Mouse (Mus musculus) embryonic facial prominence, embryonic 11.5 days (tissue): ENCODE data around the gene Ildr1. TPM values are rescaled to one million over a fixed set of nuclear protein-coding genes. Genes with fewer than 3 reads are reported as not detected.

Experiments
- ATAC-seq: fragments of 200-750 bp; cut with Nextera tagmentation; replicated peaks from 2 replicates; pipeline ENCODE4 v1.8.0; 2017; ENCODE audit warnings: low read depth; ENCODE audit not compliant: insufficient number of reproducible peaks, low FRiP score, low TSS enrichment
- DNase-seq: peaks from one replicate; pipeline ENCODE4 v3.0.0-alpha.2; 2015; ENCODE audit warnings: low spot score
- H3K27ac ChIP-seq: fragments of 300-500 bp; sonication (generic); replicated peaks from 2 replicates; pipeline ENCODE4 v1.5.1; 2014; ENCODE audit warnings: mild to moderate bottlenecking, low read depth, low read length, control low read depth
- H3K27me3 ChIP-seq: fragments of 300-500 bp; sonication (generic); 2 replicates; pipeline ENCODE4 v1.6.1; 2014; ENCODE audit warnings: mild to moderate bottlenecking, low read length, moderate library complexity, mixed read lengths; ENCODE audit not compliant: control insufficient read depth, insufficient read depth
- H3K36me3 ChIP-seq: fragments of 300-500 bp; sonication (generic); replicated peaks from 2 replicates; pipeline ENCODE4 v1.6.1; 2014; ENCODE audit warnings: low read depth, mild to moderate bottlenecking, low read length, moderate library complexity, mixed read lengths; ENCODE audit not compliant: control insufficient read depth, insufficient read depth
- H3K4me1 ChIP-seq: fragments of 300-500 bp; sonication (generic); 2 replicates; pipeline ENCODE4 v1.6.1; 2014; ENCODE audit warnings: low read length, mixed read lengths; ENCODE audit not compliant: control insufficient read depth, insufficient read depth
- H3K4me2 ChIP-seq: fragments of 300-500 bp; sonication (generic); 2 replicates; pipeline ENCODE4 v1.6.1; 2014; ENCODE audit warnings: low read depth, mild to moderate bottlenecking, control low read depth, low read length, moderate library complexity
- H3K4me3 ChIP-seq: fragments of 300-500 bp; sonication (generic); 2 replicates; pipeline ENCODE4 v1.5.1; 2014; ENCODE audit warnings: low read depth, low read length, control low read depth
- H3K9ac ChIP-seq: fragments of 300-500 bp; sonication (generic); replicated peaks from 2 replicates; pipeline ENCODE4 v1.6.1; 2014; ENCODE audit warnings: mild to moderate bottlenecking, control low read depth, low read length
- H3K9me3 ChIP-seq: fragments of 300-500 bp; sonication (generic); replicated peaks from 2 replicates; pipeline ENCODE4 v1.6.1; 2016; ENCODE audit warnings: mild to moderate bottlenecking, low read length, inconsistent platforms, mixed read lengths; ENCODE audit not compliant: control insufficient read depth
- WGBS: fragments of 180-500 bp; shearing (Covaris S2); extraction: QIAGEN DNeasy Blood & Tissue Kit; methylation state at CpG from one replicate; pipeline ENCODE4 v1.1.7; 2014; 5-methylcytosine and 5-hydroxymethylcytosine counted together
- polyA plus RNA-seq: library from polyadenylated mRNA; unstranded; fragments of >200 nt; fragmentation: Nextera tagmentation; extraction: Ambion mirVana; gene quantifications from 2 replicates; pipeline ENCODE4 v1.2.1, GENCODE M21; 2014

The Ildr1 gene
- polyA plus RNA-seq, 1 experiment from 2014 or later: 0.88 TPM

DNA sequence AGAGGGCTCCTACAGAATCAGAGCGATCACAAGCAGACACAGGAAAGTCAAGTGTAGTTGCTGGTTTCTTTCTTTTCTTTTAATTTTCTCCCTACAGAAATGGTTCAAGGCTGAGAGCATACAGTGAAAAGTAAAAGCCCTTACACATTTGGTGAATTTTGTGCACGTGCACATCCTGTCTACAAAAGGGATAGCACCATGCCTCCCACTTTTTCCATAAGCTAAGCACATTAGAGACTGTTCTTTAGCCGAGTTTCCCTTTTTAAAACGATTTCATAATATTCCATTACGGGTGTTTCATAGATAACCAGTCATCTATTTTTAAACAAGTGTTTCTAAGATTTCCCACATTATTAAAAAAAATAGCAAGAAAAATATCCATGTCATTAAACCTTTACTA is 30.3 kb upstream of the Ildr1 start:
- DNase-seq (no peak), ATAC-seq (no peak)
- no peaks in the 10 kb centered on the region for H3K36me3 ChIP-seq
- no peak overlapping the region for H3K27ac ChIP-seq
- WGBS: 88% methylated on average over 5 of the region's 5 CpGs
- H3K9me3 ChIP-seq: no peaks in the 10 kb centered on the region
- no peak overlapping the region for H3K9ac ChIP-seq
- no peaks in the 10 kb centered on the region for H3K4me1 ChIP-seq
- H3K4me2 ChIP-seq: no peak overlapping the region
- no peaks in the 10 kb centered on the region for H3K27me3 ChIP-seq
- no peak overlapping the region for H3K4me3 ChIP-seq

- ATAC-seq (no peak), DNase-seq (no peak)
- H3K4me3 ChIP-seq: no peak within 1 kb of the TSS
- no peaks in the 10 kb centered on the region for H3K27me3 ChIP-seq
- no peaks in the 10 kb centered on the region for H3K4me1 ChIP-seq
- H3K9me3 ChIP-seq: no peaks in the 10 kb centered on the region
- H3K4me2 ChIP-seq: no peak within 1 kb of the TSS
- no peaks in the 10 kb centered on the region for H3K36me3 ChIP-seq
- 94% methylated on average over 13 of the region's 13 CpGs for whole genome bisulfite sequencing
- no peak within 1 kb of the TSS for H3K27ac ChIP-seq
- H3K9ac ChIP-seq: no peak within 1 kb of the TSS
These were observed 28.0 kb upstream of the Ildr1 start, which contains the start of gene Cd86 for GRCm38 (mm10) chr16:36665782-36666181. TSS of gene Cd86 (minus strand) at chr16:36666081.

- DNase-seq (no peak), ATAC-seq (no peak)
- Histone ChIP-seq H3K27ac (no peak overlapping the region), H3K4me3 (no peak overlapping the region), H3K9me3 (no peaks in the 10 kb centered on the region), H3K4me2 (no peak overlapping the region), H3K4me1 (no peaks in the 10 kb centered on the region), H3K9ac (no peak overlapping the region), H3K27me3 (no peaks in the 10 kb centered on the region), H3K36me3 (no peaks in the 10 kb centered on the region)
- 90% methylated on average over 10 of the region's 10 CpGs for WGBS
These were observed 27.2 kb upstream of the Ildr1 start for GRCm38 (mm10) chr16:36666448-36667017.

DNA sequence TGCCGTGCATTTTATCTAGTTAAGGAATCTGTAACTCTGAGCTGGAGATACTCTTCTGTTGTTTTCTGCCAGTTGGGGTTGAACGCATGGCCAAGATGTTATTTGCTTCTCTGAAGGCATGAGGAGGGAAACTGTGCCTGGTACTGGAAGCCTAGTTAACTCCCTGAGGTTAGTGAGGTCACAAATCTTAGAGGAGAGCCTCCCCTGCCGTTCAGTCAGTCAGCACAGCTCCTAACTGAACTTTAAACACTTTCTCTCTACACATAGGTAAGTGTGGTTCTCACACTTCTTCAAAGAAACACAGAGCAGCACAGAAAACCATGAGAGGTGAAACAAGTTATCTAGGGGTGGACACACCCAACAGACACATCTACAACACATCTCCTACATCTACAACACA is 23.2 kb upstream of the Ildr1 start:
- H3K4me2 ChIP-seq: no peak overlapping the region
- H3K9me3 ChIP-seq: no peaks in the 10 kb centered on the region
- WGBS: 82% methylated on average over 3 of the region's 3 CpGs
- no peaks in the 10 kb centered on the region for H3K36me3 ChIP-seq
- no peak overlapping the region for H3K4me3 ChIP-seq
- H3K4me1 ChIP-seq: no peaks in the 10 kb centered on the region
- no peaks in the 10 kb centered on the region for H3K27me3 ChIP-seq
- no peak overlapping the region for H3K27ac ChIP-seq
- ATAC-seq (no peak), DNase-seq (no peak)
- H3K9ac ChIP-seq: no peak overlapping the region

- WGBS: 90% methylated on average over 4 of the region's 4 CpGs
- no peaks in the 10 kb centered on the region for H3K36me3 ChIP-seq
- no peak overlapping the region for H3K4me3 ChIP-seq
- H3K4me1 ChIP-seq: no peaks in the 10 kb centered on the region
- no peaks in the 10 kb centered on the region for H3K27me3 ChIP-seq
- ATAC-seq: no peak
- H3K9ac ChIP-seq: no peak overlapping the region
- H3K4me2 ChIP-seq: no peak overlapping the region
- H3K9me3 ChIP-seq: no peaks in the 10 kb centered on the region
- H3K27ac ChIP-seq: no peak overlapping the region
- DNase-seq: no peak
These were observed 20.6 kb upstream of the Ildr1 start for GRCm38 (mm10) chr16:36673196-36673595.

GRCm38 (mm10) chr16:36674457-36675204 is 19.1 kb upstream of the Ildr1 start:
- 71% methylated on average over 7 of the region's 7 CpGs for WGBS
- Histone ChIP-seq H3K4me2 (no peak overlapping the region), H3K4me1 (no peaks in the 10 kb centered on the region), H3K9me3 (no peaks in the 10 kb centered on the region), H3K27ac (no peak overlapping the region), H3K9ac (no peak overlapping the region), H3K36me3 (no peaks in the 10 kb centered on the region), H3K27me3 (no peaks in the 10 kb centered on the region), H3K4me3 (no peak overlapping the region)
- DNase-seq (no peak), ATAC-seq (no peak)

DNA sequence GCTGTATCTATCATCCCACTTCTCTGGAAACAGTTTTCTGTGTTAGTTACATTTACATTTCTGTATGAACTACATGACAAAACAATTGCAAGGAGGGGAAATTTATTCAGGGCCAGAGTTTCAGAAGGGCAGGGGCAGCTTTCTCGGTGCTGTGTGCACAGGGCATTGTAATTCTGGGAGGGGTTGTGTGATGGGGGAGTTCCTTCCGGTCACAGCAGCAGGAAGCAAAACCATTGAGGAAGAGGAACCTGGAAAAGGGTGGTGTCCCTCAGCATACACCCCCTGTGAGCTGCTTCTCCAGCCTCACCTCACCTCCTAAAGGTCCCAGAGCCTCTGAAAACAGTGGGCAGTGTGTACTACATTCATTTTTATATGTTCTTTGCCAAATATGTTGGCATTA is 18.5 kb upstream of the Ildr1 start:
- Histone ChIP-seq H3K9ac (no peak overlapping the region), H3K4me3 (no peak overlapping the region), H3K27me3 (no peaks in the 10 kb centered on the region), H3K9me3 (no peaks in the 10 kb centered on the region), H3K4me2 (no peak overlapping the region), H3K4me1 (no peaks in the 10 kb centered on the region), H3K27ac (no peak overlapping the region), H3K36me3 (no peaks in the 10 kb centered on the region)
- DNase-seq: no peak
- 44% methylated on average over 2 of the region's 2 CpGs for WGBS
- ATAC-seq: no peak

- no peak overlapping the region for H3K4me2 ChIP-seq
- H3K9ac ChIP-seq: no peak overlapping the region
- ATAC-seq (no peak), DNase-seq (no peak)
- no peaks in the 10 kb centered on the region for H3K36me3 ChIP-seq
- H3K27ac ChIP-seq: no peak overlapping the region
- H3K4me3 ChIP-seq: no peak overlapping the region
- no peaks in the 10 kb centered on the region for H3K27me3 ChIP-seq
- H3K4me1 ChIP-seq: no peaks in the 10 kb centered on the region
- H3K9me3 ChIP-seq: no peaks in the 10 kb centered on the region
- 88% methylated on average over 2 of the region's 2 CpGs for WGBS
These were observed 17.9 kb upstream of the Ildr1 start for GRCm38 (mm10) chr16:36675902-36676301.
